Mouse (Mus musculus) testis, adult 2 months (tissue): ENCODE data around the gene Cadm2.

Experiments
- CTCF ChIP-seq: fragments of 200-500 bp; IDR thresholded peaks from 2 replicates; pipeline ENCODE4 v1.5.1; 2012; ENCODE audit warnings: low read depth, mild to moderate bottlenecking, inconsistent platforms, low read length, moderate library complexity; ENCODE audit not compliant: control insufficient read depth, insufficient read depth, insufficient replicate concordance
- POLR2A ChIP-seq: fragments of 200-500 bp; IDR thresholded peaks from 2 replicates; pipeline ENCODE4 v1.6.1; 2012; ENCODE audit warnings: low read depth, mild to moderate bottlenecking, inconsistent platforms, low read length, moderate library complexity; ENCODE audit not compliant: control insufficient read depth

DNA sequence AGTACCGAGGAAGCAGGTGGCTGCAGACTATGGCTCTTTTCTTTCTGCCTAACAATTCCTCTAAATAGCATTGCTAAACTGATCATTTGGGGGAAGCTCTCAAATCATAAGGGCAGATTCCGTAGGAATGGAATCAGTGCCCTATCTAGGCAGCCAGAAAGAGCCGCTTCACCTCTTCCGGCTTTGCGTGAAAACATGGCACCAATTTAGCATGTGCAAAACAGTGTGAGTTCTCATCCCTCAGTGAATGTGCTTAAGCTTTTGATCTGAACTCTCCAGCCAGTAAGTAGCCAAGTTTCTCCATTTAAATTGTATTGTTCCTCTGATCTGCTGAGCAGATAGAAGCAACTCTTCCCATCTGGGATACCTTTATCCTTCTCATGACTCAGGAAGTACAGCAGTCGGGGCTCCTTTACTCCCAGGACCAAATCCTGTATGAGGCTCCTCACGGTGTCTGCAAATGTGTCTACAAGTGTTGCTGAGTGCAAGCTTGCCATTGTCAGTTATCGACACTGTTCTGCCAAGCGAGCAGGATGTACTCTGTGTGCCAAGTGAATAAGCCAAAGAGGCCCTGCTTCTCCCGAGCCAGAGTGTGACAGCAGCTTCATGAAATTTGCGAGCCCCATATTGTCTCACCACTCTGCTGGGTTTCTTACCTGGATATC, 970.2 kb downstream of the Cadm2 start:
- TF ChIP-seq POLR2A: no peak
- no peak for TF ChIP-seq CTCF
